Mouse (Mus musculus) left cerebral cortex, adult 2 months (tissue): ENCODE measurements at regions not wholly inside any gene's neighbourhood (a gene's known extent, or its start where the extent isn't known, plus 50 kb on each side); places are given as distances from the start of the nearest gene placed in this dataset.
A peak's percentile ranks its signal among the peaks of the same experiment; 100 is the strongest.

Experiments
- DNase-seq, 2 experiments: peaks; one replicate each; pipeline ENCODE4 v3.0.0; 2021 to 2022; ENCODE audit warnings: low spot score in 2 of 2, mixed read lengths in 1 of 2; ENCODE audit errors: extremely low spot score in 1 of 2
- H3K27ac ChIP-seq: fragments of 200-600 bp; 2 replicates; pipeline ENCODE4 v1.8.1; 2022
- H3K4me3 ChIP-seq: fragments of 200-600 bp; 2 replicates; pipeline ENCODE4 v1.8.1; 2022
- CTCF ChIP-seq: fragments of 200-600 bp; IDR thresholded peaks from 2 replicates; pipeline ENCODE4 v1.8.1; 2022; ENCODE audit warnings: antibody characterized with exemption, mild to moderate bottlenecking, moderate library complexity
- intact Hi-C: fragments of 180-260 bp; cut with DNase I; formaldehyde crosslinking; loops from one replicate; pipeline ENCODE4 v1.15.1; 2025

GRCm38 (mm10) chr4:106020338-106020737 is 230.7 kb downstream of the Gm12728 start:
- TF ChIP-seq CTCF: no peak
- no peak for DNase-seq
- H3K4me3 ChIP-seq: no peak overlapping the region
- no peak overlapping the region for H3K27ac ChIP-seq
- intact Hi-C loops: no loop called here

GRCm38 (mm10) chr4:106024591-106024990 is 234.9 kb downstream of the Gm12728 start:
- no peak for DNase-seq
- Histone ChIP-seq H3K27ac (no peak overlapping the region), H3K4me3 (no peak overlapping the region)
- intact Hi-C loops: no loop called here
- TF ChIP-seq CTCF: no peak

DNA sequence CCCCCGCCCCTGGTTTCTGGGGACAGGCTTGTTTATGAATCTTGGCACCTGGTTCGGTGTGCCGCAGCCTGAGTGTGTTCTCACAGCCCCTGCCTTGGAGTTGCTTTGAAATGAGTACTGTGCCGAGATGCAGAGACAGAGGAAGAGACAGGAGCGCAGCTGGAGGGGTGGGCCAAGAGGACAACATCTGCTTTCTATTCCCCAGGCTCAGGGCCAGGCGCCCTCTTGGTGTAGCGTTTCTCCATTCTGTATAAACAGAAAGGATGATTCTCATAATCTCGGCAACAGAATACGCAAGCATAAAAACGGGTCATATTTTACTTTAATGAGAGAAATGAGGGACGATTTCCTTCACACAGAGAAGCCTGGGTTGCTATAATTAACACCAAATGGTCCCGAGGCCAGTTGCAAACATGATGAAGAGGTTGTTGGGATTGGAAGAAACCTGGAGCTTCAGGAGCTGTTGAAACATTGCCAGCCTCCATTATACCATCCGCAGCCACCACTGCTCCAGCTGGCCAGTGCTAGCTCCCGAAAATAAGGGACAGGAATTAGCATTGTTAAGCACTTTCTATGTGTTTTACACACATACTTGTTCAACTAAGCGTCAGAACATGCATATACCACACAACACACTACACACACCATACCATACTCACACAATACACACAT is 236.4 kb downstream of the Gm12728 start:
- Histone ChIP-seq H3K27ac (no peak overlapping the region), H3K4me3 (no peak overlapping the region)
- intact Hi-C loops: no loop called here
- DNase-seq: no peak
- TF ChIP-seq CTCF: no peak

- no peak for DNase-seq
- Histone ChIP-seq H3K4me3 (no peak overlapping the region), H3K27ac (no peak overlapping the region)
- intact Hi-C loops: no loop called here
- TF ChIP-seq CTCF: no peak
These were observed 250.7 kb downstream of the Gm12728 start for GRCm38 (mm10) chr4:106040376-106040775.

- H3K27ac ChIP-seq: no peak overlapping the region
- TF ChIP-seq CTCF: no peak
- intact Hi-C loops: no loop called here
- no peak for DNase-seq
- H3K4me3 ChIP-seq: no peak overlapping the region
These were observed 252.8 kb downstream of the Gm12728 start for GRCm38 (mm10) chr4:106042456-106042855.

GRCm38 (mm10) chr4:106043661-106044060 is 254.0 kb downstream of the Gm12728 start:
- DNase-seq: no peak
- Histone ChIP-seq H3K4me3 (no peak overlapping the region), H3K27ac (no peak overlapping the region)
- no peak for TF ChIP-seq CTCF
- intact Hi-C loops: no loop called here

DNA sequence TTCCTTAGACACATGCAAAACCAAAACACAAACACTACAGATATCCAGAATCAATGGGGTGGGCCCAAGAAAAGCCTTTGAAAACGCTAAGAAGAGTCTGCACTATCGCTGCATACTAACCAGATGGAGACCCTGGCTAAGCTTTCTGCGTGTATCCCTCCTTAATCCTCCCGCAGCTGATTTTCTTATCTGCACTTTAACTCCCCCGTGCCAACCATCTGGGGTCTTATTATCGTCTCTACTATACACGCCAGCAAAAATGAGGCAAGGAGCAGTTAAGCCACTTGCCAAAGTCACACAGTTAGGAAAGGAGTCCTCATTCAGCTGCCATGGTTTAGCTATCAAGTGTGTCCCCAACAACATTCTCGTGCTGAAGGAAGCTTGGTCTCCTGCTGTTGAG is 258.4 kb downstream of the Gm12728 start:
- Histone ChIP-seq H3K27ac (no peak overlapping the region), H3K4me3 (no peak overlapping the region)
- TF ChIP-seq CTCF: no peak
- intact Hi-C loops: no loop called here
- DNase-seq: no peak

- H3K27ac ChIP-seq: no peak overlapping the region
- no peak overlapping the region for H3K4me3 ChIP-seq
- intact Hi-C loops: no loop called here
- no peak for DNase-seq
- no peak for TF ChIP-seq CTCF
These were observed 259.1 kb downstream of the Gm12728 start for GRCm38 (mm10) chr4:106048797-106049196.

DNA sequence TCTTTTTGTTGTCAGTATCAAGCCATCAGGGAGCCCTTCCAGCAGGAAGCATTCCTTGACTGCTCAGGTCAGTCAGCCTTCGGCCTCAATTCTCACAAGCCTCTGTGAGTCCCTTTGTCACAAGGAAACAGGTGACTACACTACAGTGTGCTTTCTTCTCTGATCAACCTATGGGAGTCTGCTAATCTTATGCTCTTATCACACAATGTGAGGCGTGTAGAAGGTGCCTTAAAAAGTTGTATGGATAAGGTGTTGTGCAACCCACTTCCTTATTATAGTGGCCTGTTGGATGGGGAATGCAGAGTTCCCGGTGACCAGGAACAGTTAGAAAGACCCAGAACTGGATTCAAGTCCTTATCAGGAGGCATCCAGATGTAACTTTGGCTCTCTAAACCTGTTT is 260.2 kb downstream of the Gm12728 start:
- no peak for TF ChIP-seq CTCF
- no peak overlapping the region for H3K27ac ChIP-seq
- no peak overlapping the region for H3K4me3 ChIP-seq
- DNase-seq: no peak
- intact Hi-C loops: no loop called here

- Histone ChIP-seq H3K4me3 (no peak overlapping the region), H3K27ac (no peak overlapping the region)
- intact Hi-C loops: no loop called here
- no peak for DNase-seq
- no peak for TF ChIP-seq CTCF
These were observed 260.6 kb downstream of the Gm12728 start for GRCm38 (mm10) chr4:106050297-106050696.

GRCm38 (mm10) chr4:106053496-106053895 is 262.5 kb upstream of the Usp24 start:
- TF ChIP-seq CTCF: no peak
- intact Hi-C loops: no loop called here

GRCm38 (mm10) chr4:106054324-106054723 is 261.7 kb upstream of the Usp24 start:
- H3K4me3 ChIP-seq: no peak overlapping the region
- DNase-seq: peak in 1 of 2 experiments; percentile 11
- intact Hi-C loops: no loop called here
- H3K27ac ChIP-seq: no peak overlapping the region
- TF ChIP-seq CTCF: peak; percentile 9; the same call in 1 of the 2 replicates

More at GRCm38 (mm10) chr4:106053496-106053895, 262.5 kb upstream of the Usp24 start:
- Histone ChIP-seq H3K4me3 (no peak overlapping the region), H3K27ac (no peak overlapping the region)
- DNase-seq: no peak

DNA sequence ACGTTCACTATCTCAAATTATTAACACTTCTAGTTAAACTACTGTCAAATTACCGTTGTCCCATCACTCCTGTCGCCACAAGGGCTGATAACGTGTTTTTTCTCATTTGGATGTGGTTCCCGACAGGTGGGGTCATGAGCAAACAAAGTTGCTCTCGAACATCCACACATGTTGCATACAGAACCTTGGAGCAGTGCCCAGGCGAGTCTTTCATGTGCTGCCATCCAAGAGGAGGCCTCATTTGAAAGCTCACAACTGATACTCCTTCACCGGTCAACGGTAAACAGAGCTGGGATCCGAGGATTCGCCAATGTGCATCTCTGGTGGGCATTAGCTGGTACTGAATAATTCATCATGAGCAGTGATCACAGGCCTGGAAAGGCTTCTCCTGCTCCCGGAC is 253.4 kb upstream of the Usp24 start:
- no peak overlapping the region for H3K4me3 ChIP-seq
- no peak for TF ChIP-seq CTCF
- DNase-seq: no peak
- intact Hi-C loops: no loop called here
- no peak overlapping the region for H3K27ac ChIP-seq
